Mouse (Mus musculus) spleen, postnatal 10 days (tissue): ENCODE measurements around the gene Map3k10.

Source experiments
- DNase-seq, 2 experiments: peaks; one replicate each; pipeline ENCODE4 v3.0.0; 2021 to 2022; ENCODE audit warnings: low spot score in 2 of 2

Map3k10 gene

GRCm38 (mm10) chr7:27609285-27609684 lies 65.1 kb downstream of the Map3k10 start:
- no peak for DNase-seq

- DNase-seq = no peak
Observed at GRCm38 (mm10) chr7:27608130-27608529, 66.3 kb downstream of the Map3k10 start.

GRCm38 (mm10) chr7:27607580-27607979 lies 66.8 kb downstream of the Map3k10 start:
- no peak for DNase-seq

GRCm38 (mm10) chr7:27606481-27607254 lies 67.7 kb downstream of the Map3k10 start:
- no peak for DNase-seq
